Mouse (Mus musculus) midbrain, postnatal 0 days (tissue): ENCODE results near the gene Lsm12. TPM values are rescaled to one million over a fixed set of nuclear protein-coding genes. Genes with fewer than 3 reads are reported as not detected.
A peak's percentile ranks its signal among the peaks of the same experiment; 100 is the strongest.

Experiments
- ATAC-seq: fragments of 200-750 bp; cut with Nextera tagmentation; 2 replicates; pipeline ENCODE4 v1.8.0; 2017; ENCODE audit warnings: moderate number of reproducible peaks, mild to moderate bottlenecking, moderate TSS enrichment, moderate library complexity; ENCODE audit not compliant: low FRiP score
- DNase-seq: peaks from one replicate; pipeline ENCODE4 v3.0.0-alpha.2; 2015; ENCODE audit warnings: low spot score
- H3K27ac ChIP-seq: fragments of 300-500 bp; sonication (generic); 2 replicates; pipeline ENCODE4 v1.5.1; 2014; ENCODE audit warnings: low read depth, mild to moderate bottlenecking, low read length, mixed read lengths
- H3K27me3 ChIP-seq: fragments of 300-500 bp; sonication (generic); 2 replicates; pipeline ENCODE4 v1.6.1; 2014; ENCODE audit warnings: low read length, control low read depth, mixed read lengths; ENCODE audit not compliant: insufficient read depth
- H3K36me3 ChIP-seq: fragments of 300-500 bp; sonication (generic); 2 replicates; pipeline ENCODE4 v1.6.1; 2014; ENCODE audit warnings: low read length, control low read depth, mixed read lengths; ENCODE audit not compliant: insufficient read depth
- H3K4me1 ChIP-seq: fragments of 300-500 bp; sonication (generic); 2 replicates; pipeline ENCODE4 v1.6.1; 2014; ENCODE audit warnings: mild to moderate bottlenecking, control low read depth, antibody characterized with exemption, low read length, mixed read lengths; ENCODE audit not compliant: insufficient read depth
- H3K4me2 ChIP-seq: fragments of 300-500 bp; sonication (generic); 2 replicates; pipeline ENCODE4 v1.6.1; 2014; ENCODE audit warnings: low read depth, mild to moderate bottlenecking, low read length, mixed read lengths; ENCODE audit not compliant: poor library complexity, severe bottlenecking
- H3K4me3 ChIP-seq: fragments of 300-500 bp; sonication (generic); 2 replicates; pipeline ENCODE4 v1.5.1; 2014; ENCODE audit warnings: low read depth, mild to moderate bottlenecking, low read length, moderate library complexity
- H3K9ac ChIP-seq: fragments of 300-500 bp; sonication (generic); replicated peaks from 2 replicates; pipeline ENCODE4 v1.6.1; 2014; ENCODE audit warnings: mild to moderate bottlenecking, low read length, moderate library complexity, mixed read lengths; ENCODE audit not compliant: poor library complexity, severe bottlenecking
- H3K9me3 ChIP-seq: fragments of 300-500 bp; sonication (generic); 2 replicates; pipeline ENCODE4 v1.6.1; 2016; ENCODE audit warnings: low read length, control low read depth
- CTCF ChIP-seq: IDR thresholded peaks from 2 replicates; pipeline ENCODE4 v1.5.1; 2016; ENCODE audit warnings: antibody characterized with exemption, mild to moderate bottlenecking
- WGBS: fragments of 180-500 bp; shearing (Covaris S2); extraction: QIAGEN DNeasy Blood & Tissue Kit; methylation state at CpG from one replicate; pipeline ENCODE4 v1.1.7; 2014; 5-methylcytosine and 5-hydroxymethylcytosine counted together
- polyA plus RNA-seq: library from polyadenylated mRNA; unstranded; fragments of >200 nt; fragmentation: Nextera tagmentation; extraction: Ambion mirVana; gene quantifications from 2 replicates; pipeline ENCODE4 v1.2.1, GENCODE M21; 2015
- total RNA-seq: library from RNA; depleted of rRNA; stranded (reverse); fragments of >200 nt; gene quantifications from 2 replicates; pipeline ENCODE4 v1.2.3, GENCODE M21; 2014

Lsm12 gene
- total and polyA plus RNA-seq, 2 experiments from 2014 or later = 77.7 to 147 TPM

GRCm38 (mm10) chr11:102207825-102208777 lies 23.0 kb upstream of the Lsm12 start:
- DNase-seq (peak; percentile 24), ATAC-seq (no peak)
- TF ChIP-seq CTCF = no peak
- Histone ChIP-seq H3K9ac (0 out of 2 replicates have a peak overlapping the region, but pooled peaks have one; percentile 19), H3K27ac (0 out of 2 replicates have a peak overlapping the region, but pooled peaks have one; percentile 1), H3K27me3 (no peaks in the 10 kb centered on the region), H3K4me2 (no peak overlapping the region), H3K36me3 (peaks cover 33% of the 10 kb centered on the region), H3K4me3 (no peak overlapping the region), H3K4me1 (peaks cover 6% of the 10 kb centered on the region; the same call in 1 of the 2 replicates), H3K9me3 (no peaks in the 10 kb centered on the region)
- WGBS = 19% methylated on average over 11 of the region's 11 CpGs

- no peak for TF ChIP-seq CTCF
- Histone ChIP-seq H3K27me3 (no peaks in the 10 kb centered on the region), H3K4me1 (peaks cover 6% of the 10 kb centered on the region; the same call in 1 of the 2 replicates), H3K36me3 (peaks cover 47% of the 10 kb centered on the region), H3K4me2 (no peak overlapping the region), H3K27ac (no peak overlapping the region), H3K9ac (no peak overlapping the region), H3K4me3 (no peak overlapping the region), H3K9me3 (no peaks in the 10 kb centered on the region)
- 76% methylated on average over 30 of the region's 30 CpGs for WGBS
- DNase-seq (no peak), ATAC-seq (no peak)
Observed at GRCm38 (mm10) chr11:102206481-102206880, 21.4 kb upstream of the Lsm12 start.

DNA sequence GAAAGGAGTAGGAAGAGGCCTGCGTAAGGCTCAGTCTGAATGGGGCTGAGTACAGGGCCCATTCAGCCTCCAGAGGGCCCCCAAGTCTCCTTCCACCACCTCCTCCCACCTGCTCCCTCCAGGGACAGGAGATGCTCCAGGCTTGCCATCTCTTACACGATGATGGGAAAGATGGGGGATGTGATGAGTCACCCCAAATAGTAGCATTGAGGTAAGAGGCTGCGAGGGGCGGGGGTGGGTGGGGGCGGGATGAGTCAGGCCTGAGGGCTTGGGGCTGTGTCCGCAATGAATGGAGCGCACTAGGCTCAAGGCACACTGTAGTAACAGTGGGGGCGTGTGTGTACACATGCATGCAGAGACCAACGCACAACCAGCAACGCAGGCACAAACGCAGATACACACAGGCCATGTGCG lies 16.3 kb upstream of the Lsm12 start:
- Histone ChIP-seq H3K9ac (no peak overlapping the region), H3K27me3 (no peaks in the 10 kb centered on the region), H3K4me2 (no peak overlapping the region), H3K9me3 (no peaks in the 10 kb centered on the region), H3K36me3 (peaks cover 88% of the 10 kb centered on the region), H3K4me1 (no peaks in the 10 kb centered on the region), H3K27ac (no peak overlapping the region), H3K4me3 (no peak overlapping the region)
- no peak for DNase-seq
- no peak for ATAC-seq
- TF ChIP-seq CTCF = peak; percentile 48
- WGBS = 77% methylated on average over 12 of the region's 12 CpGs

DNA sequence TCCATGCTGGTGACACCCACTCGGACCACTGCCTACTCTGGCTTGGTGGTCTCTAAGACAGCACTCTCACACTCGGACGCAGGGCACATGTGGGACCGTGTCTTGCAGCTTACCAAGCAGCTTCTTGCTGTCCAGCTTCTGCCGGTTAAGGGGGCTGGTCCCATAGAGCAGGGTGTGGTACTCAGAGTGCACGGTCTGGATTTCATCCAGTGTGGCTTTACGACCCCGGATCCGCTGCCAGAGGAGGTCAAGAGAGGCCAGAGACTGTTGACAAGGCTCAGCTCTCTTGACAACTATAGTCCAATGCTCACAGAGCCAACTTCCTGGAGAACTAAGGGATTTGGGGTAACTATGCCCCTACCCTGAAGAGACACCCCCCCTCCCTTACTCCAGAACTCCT lies 14.8 kb upstream of the Lsm12 start:
- Histone ChIP-seq H3K9me3 (no peaks in the 10 kb centered on the region), H3K36me3 (peaks cover 90% of the 10 kb centered on the region), H3K27me3 (no peaks in the 10 kb centered on the region), H3K4me3 (no peak overlapping the region), H3K4me1 (no peaks in the 10 kb centered on the region), H3K4me2 (no peak overlapping the region), H3K9ac (no peak overlapping the region), H3K27ac (no peak overlapping the region)
- WGBS = 87% methylated on average over 9 of the region's 9 CpGs
- ATAC-seq (no peak), DNase-seq (no peak)
- no peak for TF ChIP-seq CTCF

GRCm38 (mm10) chr11:102198245-102198644 lies 13.1 kb upstream of the Lsm12 start:
- no peak overlapping the region for H3K4me2 ChIP-seq
- H3K4me3 ChIP-seq = no peak overlapping the region
- H3K27ac ChIP-seq = no peak overlapping the region
- no peak overlapping the region for H3K9ac ChIP-seq
- WGBS = 58% methylated on average over 6 of the region's 6 CpGs
- DNase-seq (no peak), ATAC-seq (no peak)
- H3K27me3 ChIP-seq = no peaks in the 10 kb centered on the region
- H3K36me3 ChIP-seq = peaks cover 77% of the 10 kb centered on the region
- no peaks in the 10 kb centered on the region for H3K9me3 ChIP-seq
- no peaks in the 10 kb centered on the region for H3K4me1 ChIP-seq
- no peak for TF ChIP-seq CTCF
